Mouse (Mus musculus): ENCODE results near the gene Dnajc8. TPM values are rescaled to one million over a fixed set of nuclear protein-coding genes. Genes with fewer than 3 reads are reported as not detected.

The Dnajc8 gene
- polyA plus RNA-seq (2015; fragmentation: Nextera tagmentation; extraction: Ambion mirVana): 138 and 153 TPM in 2 replicates

GRCm38 (mm10) chr4:132535406-132536121 is at the start of gene Dnajc8:
TSS of gene Dnajc8 (plus strand) at chr4:132535550.
- Histone ChIP-seq H3K9me3 (replicated peaks; ENCODE audit: control insufficient read depth, low read length, poor library complexity, severe bottlenecking) (no peaks in the 10 kb centered on the region), H3K36me3 (ENCODE audit: control insufficient read depth, insufficient read depth, low read length) (peaks cover 10% of the 10 kb centered on the region), H3K4me1 (ENCODE audit: control insufficient read depth, insufficient read depth, low read length) (peaks cover 32% of the 10 kb centered on the region), H3K27ac (ENCODE audit: low read length) (peak within 1 kb of the TSS; percentile 77), H3K4me2 (ENCODE audit: low read length) (peak within 1 kb of the TSS; percentile 90), H3K4me3 (ENCODE audit: low read depth, low read length) (peak within 1 kb of the TSS; percentile 93), H3K27me3 (ENCODE audit: control insufficient read depth, insufficient read depth, low read depth, low read length) (no peaks in the 10 kb centered on the region), H3K9ac (ENCODE audit: low read depth, low read length) (peak within 1 kb of the TSS; percentile 87)
- WGBS: under 1% methylated on average over 60 of the region's 60 CpGs
- ATAC-seq: peak; percentile 74

- Histone ChIP-seq H3K9ac (ENCODE audit: low read depth, low read length) (no peak overlapping the region), H3K4me1 (ENCODE audit: control insufficient read depth, insufficient read depth, low read length) (no peaks in the 10 kb centered on the region), H3K4me2 (ENCODE audit: low read length) (no peak overlapping the region), H3K4me3 (ENCODE audit: low read depth, low read length) (no peak overlapping the region), H3K36me3 (ENCODE audit: control insufficient read depth, insufficient read depth, low read length) (no peaks in the 10 kb centered on the region), H3K27ac (ENCODE audit: low read length) (no peak overlapping the region), H3K27me3 (ENCODE audit: control insufficient read depth, insufficient read depth, low read depth, low read length) (no peaks in the 10 kb centered on the region), H3K9me3 (replicated peaks; ENCODE audit: control insufficient read depth, low read length, poor library complexity, severe bottlenecking) (no peaks in the 10 kb centered on the region)
- 87% methylated on average over 3 of the region's 3 CpGs for WGBS
- ATAC-seq: no peak
Measured at GRCm38 (mm10) chr4:132488521-132488920, 46.8 kb upstream of the Dnajc8 start.

GRCm38 (mm10) chr4:132488976-132489375 is 46.4 kb upstream of the Dnajc8 start:
- no peaks in the 10 kb centered on the region for H3K4me1 ChIP-seq (ENCODE audit: control insufficient read depth, insufficient read depth, low read length)
- H3K9me3 ChIP-seq (replicated peaks; ENCODE audit: control insufficient read depth, low read length, poor library complexity, severe bottlenecking): no peaks in the 10 kb centered on the region
- no peaks in the 10 kb centered on the region for H3K36me3 ChIP-seq (ENCODE audit: control insufficient read depth, insufficient read depth, low read length)
- no peak overlapping the region for H3K9ac ChIP-seq (ENCODE audit: low read depth, low read length)
- WGBS: 80% methylated on average over 6 of the region's 6 CpGs
- no peak overlapping the region for H3K4me3 ChIP-seq (ENCODE audit: low read depth, low read length)
- ATAC-seq: no peak
- H3K27me3 ChIP-seq (ENCODE audit: control insufficient read depth, insufficient read depth, low read depth, low read length): no peaks in the 10 kb centered on the region
- no peak overlapping the region for H3K27ac ChIP-seq (ENCODE audit: low read length)
- no peak overlapping the region for H3K4me2 ChIP-seq (ENCODE audit: low read length)

GRCm38 (mm10) chr4:132490273-132491010 is 44.9 kb upstream of the Dnajc8 start:
- H3K9me3 ChIP-seq (replicated peaks; ENCODE audit: control insufficient read depth, low read length, poor library complexity, severe bottlenecking): no peaks in the 10 kb centered on the region
- no peak overlapping the region for H3K4me2 ChIP-seq (ENCODE audit: low read length)
- no peaks in the 10 kb centered on the region for H3K4me1 ChIP-seq (ENCODE audit: control insufficient read depth, insufficient read depth, low read length)
- no peak overlapping the region for H3K9ac ChIP-seq (ENCODE audit: low read depth, low read length)
- 94% methylated on average over 15 of the region's 15 CpGs for WGBS
- no peak overlapping the region for H3K27ac ChIP-seq (ENCODE audit: low read length)
- ATAC-seq: no peak
- no peaks in the 10 kb centered on the region for H3K27me3 ChIP-seq (ENCODE audit: control insufficient read depth, insufficient read depth, low read depth, low read length)
- H3K36me3 ChIP-seq (ENCODE audit: control insufficient read depth, insufficient read depth, low read length): no peaks in the 10 kb centered on the region
- no peak overlapping the region for H3K4me3 ChIP-seq (ENCODE audit: low read depth, low read length)

- no peaks in the 10 kb centered on the region for H3K4me1 ChIP-seq (ENCODE audit: control insufficient read depth, insufficient read depth, low read length)
- H3K9me3 ChIP-seq (replicated peaks; ENCODE audit: control insufficient read depth, low read length, poor library complexity, severe bottlenecking): no peaks in the 10 kb centered on the region
- no peaks in the 10 kb centered on the region for H3K36me3 ChIP-seq (ENCODE audit: control insufficient read depth, insufficient read depth, low read length)
- no peaks in the 10 kb centered on the region for H3K27me3 ChIP-seq (ENCODE audit: control insufficient read depth, insufficient read depth, low read depth, low read length)
- 98% methylated on average over 8 of the region's 8 CpGs for WGBS
- H3K27ac ChIP-seq (ENCODE audit: low read length): no peak overlapping the region
- no peak overlapping the region for H3K4me2 ChIP-seq (ENCODE audit: low read length)
- H3K4me3 ChIP-seq (ENCODE audit: low read depth, low read length): no peak overlapping the region
- H3K9ac ChIP-seq (ENCODE audit: low read depth, low read length): no peak overlapping the region
- ATAC-seq: no peak
Measured at GRCm38 (mm10) chr4:132491057-132491456, 44.3 kb upstream of the Dnajc8 start.

GRCm38 (mm10) chr4:132491748-132492147 is 43.6 kb upstream of the Dnajc8 start:
- no peak for ATAC-seq
- H3K4me2 ChIP-seq (ENCODE audit: low read length): no peak overlapping the region
- H3K9ac ChIP-seq (ENCODE audit: low read depth, low read length): no peak overlapping the region
- no peaks in the 10 kb centered on the region for H3K36me3 ChIP-seq (ENCODE audit: control insufficient read depth, insufficient read depth, low read length)
- H3K27me3 ChIP-seq (ENCODE audit: control insufficient read depth, insufficient read depth, low read depth, low read length): no peaks in the 10 kb centered on the region
- no peak overlapping the region for H3K4me3 ChIP-seq (ENCODE audit: low read depth, low read length)
- 79% methylated on average over 6 of the region's 6 CpGs for whole genome bisulfite sequencing
- H3K27ac ChIP-seq (ENCODE audit: low read length): no peak overlapping the region
- no peaks in the 10 kb centered on the region for H3K9me3 ChIP-seq (replicated peaks; ENCODE audit: control insufficient read depth, low read length, poor library complexity, severe bottlenecking)
- H3K4me1 ChIP-seq (ENCODE audit: control insufficient read depth, insufficient read depth, low read length): no peaks in the 10 kb centered on the region

- WGBS: 63% methylated on average over 10 of the region's 10 CpGs
- Histone ChIP-seq H3K9me3 (replicated peaks; ENCODE audit: control insufficient read depth, low read length, poor library complexity, severe bottlenecking) (no peaks in the 10 kb centered on the region), H3K36me3 (ENCODE audit: control insufficient read depth, insufficient read depth, low read length) (no peaks in the 10 kb centered on the region), H3K4me2 (ENCODE audit: low read length) (no peak overlapping the region), H3K4me3 (ENCODE audit: low read depth, low read length) (no peak overlapping the region), H3K9ac (ENCODE audit: low read depth, low read length) (no peak overlapping the region), H3K4me1 (ENCODE audit: control insufficient read depth, insufficient read depth, low read length) (no peaks in the 10 kb centered on the region), H3K27me3 (ENCODE audit: control insufficient read depth, insufficient read depth, low read depth, low read length) (no peaks in the 10 kb centered on the region), H3K27ac (ENCODE audit: low read length) (no peak overlapping the region)
- ATAC-seq: no peak
Measured at GRCm38 (mm10) chr4:132492178-132493060, 42.9 kb upstream of the Dnajc8 start.

GRCm38 (mm10) chr4:132494271-132494918 is 41.0 kb upstream of the Dnajc8 start:
- Histone ChIP-seq H3K4me1 (ENCODE audit: control insufficient read depth, insufficient read depth, low read length) (no peaks in the 10 kb centered on the region), H3K9ac (ENCODE audit: low read depth, low read length) (no peak overlapping the region), H3K27ac (ENCODE audit: low read length) (no peak overlapping the region), H3K4me2 (ENCODE audit: low read length) (no peak overlapping the region), H3K27me3 (ENCODE audit: control insufficient read depth, insufficient read depth, low read depth, low read length) (no peaks in the 10 kb centered on the region), H3K4me3 (ENCODE audit: low read depth, low read length) (no peak overlapping the region), H3K9me3 (replicated peaks; ENCODE audit: control insufficient read depth, low read length, poor library complexity, severe bottlenecking) (no peaks in the 10 kb centered on the region), H3K36me3 (ENCODE audit: control insufficient read depth, insufficient read depth, low read length) (0 out of 2 replicates have a peak, but pooled peaks cover 4% of the 10 kb centered on the region)
- 91% methylated on average over 20 of the region's 20 CpGs for WGBS
- ATAC-seq: no peak
